Mouse (Mus musculus) heart, embryonic 10.5 days (tissue): ENCODE measurements around the gene Kcnk3. TPM values are rescaled to one million over a fixed set of nuclear protein-coding genes. Genes with fewer than 3 reads are reported as not detected.

Source experiments
- DNase-seq: peaks from one replicate; pipeline ENCODE4 v3.0.0-alpha.2; 2017; ENCODE audit warnings: low spot score
- H3K27ac ChIP-seq: fragments of 300-500 bp; sonication (generic); 2 replicates; pipeline ENCODE4 v1.5.1; 2016; ENCODE audit warnings: mild to moderate bottlenecking
- H3K27me3 ChIP-seq: fragments of 300-500 bp; sonication (generic); 2 replicates; pipeline ENCODE4 v1.6.1; 2016; ENCODE audit warnings: mild to moderate bottlenecking; ENCODE audit not compliant: poor library complexity, insufficient read depth, severe bottlenecking
- H3K36me3 ChIP-seq: fragments of 300-500 bp; sonication (generic); 2 replicates; pipeline ENCODE4 v1.6.1; 2016; ENCODE audit warnings: mild to moderate bottlenecking, moderate library complexity
- H3K4me1 ChIP-seq: fragments of 300-500 bp; sonication (generic); 2 replicates; pipeline ENCODE4 v1.6.1; 2016; ENCODE audit warnings: mild to moderate bottlenecking
- H3K4me3 ChIP-seq: fragments of 300-500 bp; sonication (generic); 2 replicates; pipeline ENCODE4 v1.5.1; 2016; ENCODE audit warnings: mild to moderate bottlenecking, moderate library complexity
- H3K9me3 ChIP-seq: fragments of 300-500 bp; sonication (generic); 2 replicates; pipeline ENCODE4 v1.6.1; 2016; ENCODE audit warnings: mild to moderate bottlenecking, moderate library complexity
- WGBS: fragments of 180-500 bp; shearing (Covaris S2); methylation state at CpG from one replicate; pipeline ENCODE4 v1.1.7; 2016; 5-methylcytosine and 5-hydroxymethylcytosine counted together
- polyA plus RNA-seq: library from polyadenylated mRNA; unstranded; fragments of >200 nt; fragmentation: Nextera tagmentation; extraction: Ambion mirVana; gene quantifications from 2 replicates; pipeline ENCODE4 v1.2.1, GENCODE M21; 2016

The Kcnk3 gene
- polyA plus RNA-seq = 17.0 and 34.2 TPM in 2 replicates

DNA sequence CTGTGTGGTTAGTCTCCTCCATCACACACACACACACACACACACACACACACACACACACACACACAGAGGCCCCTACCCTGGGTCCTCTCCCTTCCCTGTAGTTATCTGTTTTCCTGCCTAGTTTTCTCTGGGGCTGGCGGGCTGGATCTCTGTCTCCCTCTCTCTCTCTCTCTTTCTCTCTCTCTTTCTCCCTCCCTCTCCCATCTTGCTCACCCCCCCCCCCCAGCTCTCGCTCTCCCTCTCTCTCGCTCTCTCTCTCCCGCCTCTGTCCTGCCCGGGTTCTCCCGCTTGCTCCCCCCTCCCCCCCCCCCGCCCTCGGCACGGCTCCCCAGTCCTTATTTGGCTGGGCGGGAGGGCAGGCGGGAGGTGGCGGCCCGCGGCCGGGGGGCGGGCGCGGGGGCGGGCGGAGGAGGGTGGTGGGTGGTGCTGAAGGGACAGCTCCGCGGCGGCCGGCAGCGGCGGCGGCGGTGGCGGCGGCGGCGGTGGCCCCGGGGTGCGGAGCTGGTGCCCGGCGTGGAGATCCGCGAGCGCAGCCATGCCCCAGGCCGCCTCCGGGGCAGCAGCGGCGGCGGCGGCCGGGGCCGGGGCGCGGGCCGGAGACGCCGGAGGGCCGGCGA, at the start of gene Kcnk3:
Kcnk3 (plus strand) TSS at position 490 of the 620 bp plus-strand sequence.
- peak within 1 kb of the TSS; percentile 80 for H3K27ac ChIP-seq
- WGBS = 10% methylated on average over 14 of the region's 54 CpGs
- no peaks in the 10 kb centered on the region for H3K36me3 ChIP-seq
- DNase-seq = no peak
- peak within 1 kb of the TSS; percentile 66 for H3K4me3 ChIP-seq
- peaks cover 51% of the 10 kb centered on the region for H3K27me3 ChIP-seq
- H3K4me1 ChIP-seq = peaks cover 67% of the 10 kb centered on the region
- H3K9me3 ChIP-seq = no peaks in the 10 kb centered on the region

DNA sequence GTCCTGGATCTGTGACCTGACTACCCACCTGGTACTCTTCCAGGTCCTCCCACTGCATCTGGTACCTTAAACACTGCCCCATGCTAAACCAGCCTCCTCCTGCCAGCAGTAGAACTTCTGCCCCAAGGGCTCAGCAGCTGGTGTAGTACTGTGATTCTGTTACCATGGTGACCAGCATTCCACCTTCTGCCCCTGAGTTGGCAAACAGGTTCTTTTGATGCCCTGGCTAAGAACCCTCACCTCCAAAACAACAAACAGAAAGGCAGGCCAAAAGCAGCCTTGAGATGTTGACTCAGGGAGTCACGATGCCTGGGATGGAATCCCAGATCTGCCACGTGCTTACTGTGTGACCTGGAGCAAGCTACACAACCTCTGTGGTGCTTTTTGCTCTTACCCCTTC, 42.3 kb upstream of the Kcnk3 start, which contains the start of gene Cib4:
Cib4 (minus strand) TSS at position 139 of the 400 bp plus-strand sequence.
- H3K9me3 ChIP-seq = no peaks in the 10 kb centered on the region
- peaks cover 30% of the 10 kb centered on the region for H3K4me1 ChIP-seq
- no peak for DNase-seq
- peaks cover 3% of the 10 kb centered on the region; the same call in 1 of the 2 replicates for H3K27me3 ChIP-seq
- no peaks in the 10 kb centered on the region for H3K36me3 ChIP-seq
- WGBS = 52% methylated on average over 2 of the region's 2 CpGs
- H3K4me3 ChIP-seq = no peak within 1 kb of the TSS
- peak within 1 kb of the TSS; percentile 72 for H3K27ac ChIP-seq

DNA sequence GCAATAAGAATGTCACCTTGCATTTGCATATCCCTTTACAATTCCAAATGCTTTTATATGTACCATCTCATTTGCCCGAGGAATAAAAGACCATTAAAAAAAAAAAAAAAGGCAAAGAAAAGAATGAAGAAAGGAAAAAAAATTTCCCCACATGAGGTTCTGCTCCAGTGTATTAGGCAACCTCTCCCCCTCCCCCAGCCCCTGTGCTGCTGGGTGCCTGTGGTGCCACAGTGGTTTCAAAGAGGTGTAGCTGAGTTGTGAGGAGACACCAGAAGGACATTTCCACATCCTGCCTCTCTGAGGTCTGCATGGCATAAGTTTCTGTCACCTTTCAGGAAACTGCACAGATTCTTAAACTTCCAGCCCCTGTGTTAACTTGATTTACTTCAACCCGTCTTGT, 39.3 kb upstream of the Kcnk3 start:
- WGBS = 73% methylated on average over 2 of the region's 2 CpGs
- DNase-seq = no peak
- peaks cover 3% of the 10 kb centered on the region; the same call in 1 of the 2 replicates for H3K27me3 ChIP-seq
- no peak overlapping the region for H3K4me3 ChIP-seq
- H3K27ac ChIP-seq = no peak overlapping the region
- H3K9me3 ChIP-seq = no peaks in the 10 kb centered on the region
- no peaks in the 10 kb centered on the region for H3K36me3 ChIP-seq
- peaks cover 25% of the 10 kb centered on the region for H3K4me1 ChIP-seq

DNA sequence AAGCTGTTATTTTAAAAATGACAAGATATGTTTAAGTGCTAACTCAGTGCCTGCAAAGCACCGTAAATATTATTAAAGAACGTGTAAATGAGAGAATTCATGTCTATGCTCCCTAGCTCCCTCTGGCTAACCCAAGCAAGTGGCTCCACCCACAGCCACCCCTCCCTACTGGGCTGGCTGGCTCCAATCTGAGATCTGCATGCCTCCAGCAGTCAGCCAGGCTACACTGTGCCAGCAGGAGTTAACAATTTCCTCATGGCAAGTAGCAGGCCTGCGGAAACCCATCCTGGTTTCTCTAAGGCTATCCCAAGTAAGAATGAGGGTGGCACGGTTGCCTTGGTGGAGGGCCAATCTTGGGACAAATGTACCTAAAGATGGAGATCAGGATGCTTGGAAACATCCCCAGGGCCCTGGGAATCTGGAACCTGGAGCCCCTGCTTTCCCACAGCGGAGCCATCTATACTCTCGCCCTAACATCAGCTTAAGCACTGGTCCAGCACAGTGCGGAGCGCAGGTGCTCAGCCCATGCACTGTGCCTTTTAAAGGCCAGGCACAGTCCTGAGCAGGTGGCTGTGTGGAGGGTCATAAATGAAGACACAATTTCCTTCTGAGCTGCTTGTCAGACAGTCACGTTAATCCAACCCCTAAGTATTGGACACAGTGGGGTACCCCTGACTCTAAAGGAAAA, 37.5 kb upstream of the Kcnk3 start:
- Histone ChIP-seq H3K27me3 (peaks cover 3% of the 10 kb centered on the region; the same call in 1 of the 2 replicates), H3K4me1 (peaks cover 30% of the 10 kb centered on the region), H3K4me3 (no peak overlapping the region), H3K36me3 (no peaks in the 10 kb centered on the region), H3K9me3 (no peaks in the 10 kb centered on the region), H3K27ac (no peak overlapping the region)
- WGBS = 63% methylated on average over 9 of the region's 9 CpGs
- no peak for DNase-seq

DNA sequence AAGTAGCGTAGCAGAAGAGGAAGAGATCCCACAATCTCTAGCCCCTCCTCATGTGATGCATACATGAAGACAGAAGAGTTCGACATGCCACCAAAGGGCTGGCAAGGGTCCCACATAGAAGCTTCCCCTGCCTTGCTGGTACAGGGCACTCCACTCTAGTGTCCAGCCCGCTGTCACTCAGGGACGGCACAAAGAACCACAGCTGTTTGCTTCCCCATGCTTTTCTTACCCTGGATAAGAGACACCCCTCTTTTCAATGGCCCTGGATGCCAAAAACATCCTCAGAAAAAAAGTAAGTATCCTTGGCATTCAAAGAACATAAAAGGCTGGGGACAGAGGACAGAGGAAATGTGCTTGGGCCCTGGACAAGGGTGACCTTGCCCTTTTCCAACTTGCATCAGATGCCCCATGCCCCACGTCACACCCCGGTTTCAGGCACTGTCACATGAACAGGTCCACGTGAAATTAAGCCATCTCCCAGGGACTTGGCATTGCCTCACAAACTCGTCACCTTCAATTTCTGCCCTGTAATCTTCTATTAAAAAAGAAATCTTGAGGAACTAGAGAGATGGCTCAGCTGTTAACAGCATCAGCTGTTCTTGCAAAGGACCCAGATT, 36.8 kb upstream of the Kcnk3 start:
- Histone ChIP-seq H3K36me3 (no peaks in the 10 kb centered on the region), H3K27ac (no peak overlapping the region), H3K4me1 (peaks cover 26% of the 10 kb centered on the region), H3K27me3 (no peaks in the 10 kb centered on the region), H3K4me3 (no peak overlapping the region), H3K9me3 (no peaks in the 10 kb centered on the region)
- WGBS = 82% methylated on average over 8 of the region's 8 CpGs
- no peak for DNase-seq

DNA sequence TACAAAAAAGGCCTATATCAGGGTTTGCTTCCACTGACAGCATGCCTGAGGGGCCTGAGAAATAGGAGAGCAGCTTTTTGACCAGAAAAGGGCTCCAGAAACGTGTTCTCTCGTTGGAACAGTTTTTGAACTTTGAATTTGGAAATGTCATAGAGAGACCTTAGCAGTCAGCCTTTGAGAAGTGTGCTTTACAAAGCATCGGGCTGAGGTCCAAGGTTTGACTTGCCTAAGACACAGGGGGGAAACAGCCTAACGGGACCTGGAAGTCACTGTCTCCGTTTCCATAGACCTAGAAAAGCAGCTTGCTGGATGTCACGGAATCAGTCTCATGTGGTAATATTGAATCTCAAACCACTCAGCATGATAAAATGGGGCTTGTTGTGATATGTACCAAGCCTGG, 36.0 kb upstream of the Kcnk3 start:
- 84% methylated on average over 6 of the region's 6 CpGs for WGBS
- no peak overlapping the region for H3K4me3 ChIP-seq

DNA sequence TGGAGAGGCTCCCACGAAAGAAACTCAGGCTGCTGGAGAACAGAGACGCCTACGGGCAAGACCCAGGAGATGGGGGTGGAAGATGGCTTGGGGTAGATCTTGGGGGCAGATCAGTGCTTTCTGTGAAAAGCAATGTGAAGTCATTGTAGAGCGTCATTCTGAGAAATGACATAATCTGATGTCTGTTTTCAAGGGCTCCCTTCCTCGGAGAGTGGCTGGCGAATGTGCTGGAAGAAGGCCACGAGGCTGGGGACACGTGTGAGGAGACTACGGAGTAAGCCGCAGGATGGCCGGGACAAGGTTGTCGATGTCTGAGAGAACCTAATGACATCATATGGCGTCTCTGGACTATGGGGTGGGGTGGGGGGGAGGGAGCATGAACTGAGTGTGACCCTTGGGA, 34.0 kb upstream of the Kcnk3 start:
- Histone ChIP-seq H3K9me3 (no peaks in the 10 kb centered on the region), H3K36me3 (no peaks in the 10 kb centered on the region), H3K27me3 (0 out of 2 replicates have a peak, but pooled peaks cover 9% of the 10 kb centered on the region), H3K4me1 (peaks cover 19% of the 10 kb centered on the region), H3K4me3 (no peak overlapping the region), H3K27ac (no peak overlapping the region)
- 88% methylated on average over 13 of the region's 13 CpGs for WGBS
- no peak for DNase-seq

More for the DNA sequence above, 36.0 kb upstream of the Kcnk3 start:
- Histone ChIP-seq H3K36me3 (no peaks in the 10 kb centered on the region), H3K9me3 (no peaks in the 10 kb centered on the region), H3K4me1 (peaks cover 26% of the 10 kb centered on the region), H3K27me3 (no peaks in the 10 kb centered on the region), H3K27ac (no peak overlapping the region)
- no peak for DNase-seq

DNA sequence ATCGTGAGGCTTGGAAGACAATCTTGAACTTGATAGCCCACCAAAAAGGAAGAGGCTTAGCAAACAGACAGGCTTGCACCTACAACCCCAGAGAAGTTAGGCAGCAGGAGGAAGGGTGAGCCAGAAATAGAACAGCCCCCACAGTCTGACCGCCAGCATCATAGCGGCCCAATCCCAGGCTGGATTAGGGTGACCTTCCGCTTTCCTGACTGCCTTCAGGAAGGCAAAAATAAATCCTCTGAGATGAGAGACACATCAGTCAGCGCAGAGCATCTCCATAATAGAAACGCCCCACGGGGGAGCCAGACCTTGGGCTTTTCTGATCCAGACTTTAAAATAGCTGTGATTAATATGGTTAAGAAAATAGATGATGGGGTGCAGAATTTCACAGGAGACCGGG, 33.0 kb upstream of the Kcnk3 start:
- 49% methylated on average over 8 of the region's 8 CpGs for WGBS
- Histone ChIP-seq H3K9me3 (no peaks in the 10 kb centered on the region), H3K27ac (peak overlapping the region; percentile 56), H3K4me1 (peaks cover 23% of the 10 kb centered on the region), H3K4me3 (no peak overlapping the region), H3K36me3 (no peaks in the 10 kb centered on the region), H3K27me3 (0 out of 2 replicates have a peak, but pooled peaks cover 12% of the 10 kb centered on the region)
- DNase-seq = no peak

DNA sequence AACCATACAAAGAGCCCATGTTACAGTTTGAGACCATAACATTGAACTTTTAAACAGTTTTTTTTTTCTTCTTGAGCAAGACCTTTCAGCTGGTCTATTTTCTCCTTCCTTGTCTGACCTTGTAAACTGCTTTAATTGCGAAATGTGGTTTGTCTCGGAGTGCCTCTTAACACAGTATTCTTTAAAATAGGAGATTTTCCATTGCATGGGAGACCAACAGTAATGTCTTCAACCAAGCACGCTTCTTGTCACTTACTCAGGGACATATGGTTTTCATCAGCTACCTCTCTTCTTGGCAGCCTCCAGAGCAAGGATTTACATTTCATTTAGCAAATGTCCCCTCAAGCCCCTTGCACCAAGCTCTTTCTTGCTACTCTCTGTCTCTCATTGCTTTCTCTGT, 31.7 kb upstream of the Kcnk3 start:
- no peak for DNase-seq
- Histone ChIP-seq H3K4me3 (no peak overlapping the region), H3K27ac (no peak overlapping the region), H3K4me1 (peaks cover 25% of the 10 kb centered on the region), H3K27me3 (0 out of 2 replicates have a peak, but pooled peaks cover 12% of the 10 kb centered on the region), H3K9me3 (no peaks in the 10 kb centered on the region), H3K36me3 (no peaks in the 10 kb centered on the region)
- 65% methylated on average over 3 of the region's 3 CpGs for WGBS

DNA sequence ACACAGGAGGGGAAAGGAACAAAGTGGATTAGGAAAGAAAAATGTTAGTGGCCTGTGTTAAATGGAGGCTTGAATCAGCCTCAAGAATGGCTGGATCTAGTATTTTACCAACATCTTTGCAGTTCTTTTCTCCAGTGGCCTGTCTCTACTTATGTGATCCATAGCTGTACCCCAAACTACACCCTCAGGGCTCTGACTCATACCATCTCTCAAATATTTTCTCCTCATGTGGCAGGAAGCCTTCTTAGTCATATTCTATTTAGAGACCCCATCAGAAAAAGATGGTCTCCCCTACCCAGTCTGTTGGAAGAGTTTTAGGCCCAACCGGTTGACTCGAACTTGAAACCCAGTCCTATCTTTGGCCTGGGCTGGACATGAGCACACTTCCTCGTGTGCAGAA, 28.5 kb upstream of the Kcnk3 start:
- Histone ChIP-seq H3K36me3 (no peaks in the 10 kb centered on the region), H3K4me3 (no peak overlapping the region), H3K27ac (no peak overlapping the region), H3K27me3 (0 out of 2 replicates have a peak, but pooled peaks cover 12% of the 10 kb centered on the region), H3K9me3 (no peaks in the 10 kb centered on the region), H3K4me1 (peaks cover 21% of the 10 kb centered on the region)
- no peak for DNase-seq
- 73% methylated on average over 3 of the region's 3 CpGs for WGBS

DNA sequence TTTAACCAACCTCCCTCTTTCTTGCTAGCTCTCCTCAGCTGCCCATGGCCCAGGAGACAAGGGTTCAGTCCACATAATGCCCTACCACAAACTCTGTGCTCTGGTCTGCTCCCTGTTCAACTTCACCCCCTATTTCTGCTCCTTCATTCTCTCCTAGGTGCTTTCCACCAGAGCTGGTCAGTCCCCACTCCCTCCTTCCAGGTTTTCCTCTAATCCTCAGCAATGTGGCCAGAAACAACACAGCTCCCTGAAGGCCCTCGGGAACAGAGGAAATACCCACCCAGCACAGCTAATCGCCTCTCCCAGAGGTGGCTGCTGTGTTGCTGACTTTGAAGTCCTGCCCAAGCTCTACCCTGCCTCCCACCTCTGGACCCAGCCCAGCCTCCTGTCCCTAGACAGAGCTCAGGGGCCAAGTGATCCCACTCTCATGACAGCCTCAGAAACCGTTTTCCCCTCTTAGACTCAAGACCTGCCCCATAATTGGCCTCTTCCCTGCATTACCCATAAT, 27.9 kb upstream of the Kcnk3 start:
- H3K27ac ChIP-seq = no peak overlapping the region
- 16% methylated on average over 3 of the region's 3 CpGs for WGBS
- peaks cover 15% of the 10 kb centered on the region for H3K4me1 ChIP-seq
- no peak overlapping the region for H3K4me3 ChIP-seq
- H3K36me3 ChIP-seq = no peaks in the 10 kb centered on the region
- H3K27me3 ChIP-seq = 0 out of 2 replicates have a peak, but pooled peaks cover 12% of the 10 kb centered on the region
- no peaks in the 10 kb centered on the region for H3K9me3 ChIP-seq
- no peak for DNase-seq

DNA sequence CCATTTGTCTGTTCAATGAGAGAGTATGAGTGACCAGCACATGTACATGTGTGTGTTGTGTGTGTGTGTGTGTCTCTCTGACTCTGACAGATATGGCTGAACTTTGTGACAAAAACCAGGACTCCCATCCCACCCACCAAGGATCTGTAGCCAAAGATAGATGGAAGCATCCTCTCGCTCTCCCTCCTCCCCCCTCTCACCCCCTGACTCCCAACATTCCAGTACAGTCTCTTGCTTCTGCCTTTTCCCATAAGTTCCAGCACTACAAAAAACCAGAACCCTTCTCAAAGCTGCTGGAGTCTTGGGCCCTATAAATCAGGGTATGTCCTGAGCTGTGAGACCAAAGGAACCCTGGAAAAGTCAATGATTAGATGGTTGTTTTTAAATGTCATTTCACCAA, 19.5 kb upstream of the Kcnk3 start:
- 43% methylated on average over 1 of the region's 1 CpGs for WGBS
- no peaks in the 10 kb centered on the region for H3K27me3 ChIP-seq
- no peak for DNase-seq
- H3K4me3 ChIP-seq = no peak overlapping the region
- H3K36me3 ChIP-seq = no peaks in the 10 kb centered on the region
- peaks cover 30% of the 10 kb centered on the region; the same call in 1 of the 2 replicates for H3K4me1 ChIP-seq
- no peak overlapping the region for H3K27ac ChIP-seq
- no peaks in the 10 kb centered on the region for H3K9me3 ChIP-seq

DNA sequence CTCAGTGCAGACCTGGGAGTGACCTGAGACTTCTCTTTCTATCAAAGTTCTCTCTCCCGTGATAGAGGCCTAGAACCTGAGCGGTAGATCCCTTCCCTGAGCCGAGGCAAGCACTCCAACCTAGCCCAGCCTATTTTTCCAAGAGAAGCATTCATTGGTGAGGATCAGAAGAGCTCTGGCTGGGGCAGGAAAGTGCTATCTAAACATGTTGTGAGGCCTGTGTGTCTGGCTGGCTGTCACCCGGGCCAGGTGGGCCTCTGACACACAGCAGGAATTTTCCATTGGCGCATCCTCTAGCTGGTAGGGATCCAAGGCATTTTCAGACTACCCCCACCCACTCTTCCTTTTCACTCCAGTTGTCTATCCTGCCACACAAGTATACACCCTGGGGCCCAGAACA, 16.1 kb upstream of the Kcnk3 start:
- WGBS = 29% methylated on average over 5 of the region's 5 CpGs
- no peak for DNase-seq
- H3K4me3 ChIP-seq = no peak overlapping the region
- no peaks in the 10 kb centered on the region for H3K9me3 ChIP-seq
- H3K36me3 ChIP-seq = no peaks in the 10 kb centered on the region
- peaks cover 40% of the 10 kb centered on the region for H3K4me1 ChIP-seq
- peak overlapping the region; percentile 78 for H3K27ac ChIP-seq
- H3K27me3 ChIP-seq = no peaks in the 10 kb centered on the region
